Mouse (Mus musculus) hindbrain, embryonic 10.5 days (tissue): ENCODE data around the gene Emilin3. TPM values are rescaled to one million over a fixed set of nuclear protein-coding genes. Genes with fewer than 3 reads are reported as not detected.

ENCODE experiments used
- polyA plus RNA-seq: library from polyadenylated mRNA; unstranded; fragments of >200 nt; fragmentation: Nextera tagmentation; extraction: Ambion mirVana; gene quantifications from 2 replicates; pipeline ENCODE4 v1.2.1, GENCODE M21; 2016

The Emilin3 gene
- polyA plus RNA-seq, 1 experiment from 2014 or later: 3.4 TPM

Other genes starting within 250 kb of the Emilin3 start
- gene Plcg1, start 181.0 kb downstream of the Emilin3 start, polyA plus RNA-seq: 65.1 and 78.0 TPM in 2 replicates
- gene Zhx3, start 39.3 kb downstream of the Emilin3 start, polyA plus RNA-seq: 7.3 and 7.6 TPM in 2 replicates
- gene Lpin3, start 31.7 kb downstream of the Emilin3 start, polyA plus RNA-seq: 0.52 and 1.1 TPM in 2 replicates
- 25.9 and 29.5 TPM in 2 replicates for gene Chd6, start 196.7 kb upstream of the Emilin3 start, polyA plus RNA-seq